ENCODE assay signal across 8 mouse cellular contexts in genomic region chr11:69656617-69657461, GRCm38 (mm10). TPM values are rescaled to one million over a fixed set of nuclear protein-coding genes. Genes with fewer than 3 reads are reported as not detected.
DNase-seq lines count a peak whose midpoint lies in the region; ATAC-seq and TF ChIP-seq lines count a peak whose summit lies in the region.

No protein-coding gene starts in this region.

- TF ChIP-seq CTCF in bone marrow macrophage, adult 2 months (IDR thresholded peaks at IDR 0.05; ENCODE audit: low read depth, low read length) = peak; percentile 73

- H3K27ac ChIP-seq in forebrain, embryonic 10.5 days = peak overlapping the region; percentile 15; the same call in 1 of the 2 replicates
- no peak overlapping the region for H3K27ac ChIP-seq in forebrain, embryonic 15.5 days (replicated peaks)
- no peak overlapping the region for H3K27ac ChIP-seq in bone marrow macrophage, adult 2 months (ENCODE audit: insufficient read depth, low read depth, low read length)
- no peak overlapping the region for H3K27ac ChIP-seq in forebrain, embryonic 16.5 days (ENCODE audit: low read length)

- no peaks in the 10 kb centered on the region for H3K27me3 ChIP-seq in forebrain, embryonic 10.5 days (ENCODE audit: poor library complexity, severe bottlenecking)
- H3K27me3 ChIP-seq in forebrain, embryonic 15.5 days = no peaks in the 10 kb centered on the region
- no peaks in the 10 kb centered on the region for H3K27me3 ChIP-seq in forebrain, embryonic 16.5 days (replicated peaks; ENCODE audit: control insufficient read depth, insufficient read depth, low read length)

- peak; percentile 65 for DNase-seq in forebrain, embryonic 10.5 days (ENCODE audit: extremely low spot score, low spot score)
- DNase-seq in 3T3-L1 (ENCODE audit: low read depth, low spot score) = peak; percentile 73
- peak; percentile 48 for DNase-seq in kidney, postnatal 14 days
- DNase-seq in mesoderm, embryonic 11.5 days (ENCODE audit: low read depth, low spot score) = peak; percentile 77
- DNase-seq in thymus, postnatal 4 days = peak; percentile 73

- H3K9ac ChIP-seq in forebrain, embryonic 15.5 days (replicated peaks) = no peak overlapping the region
- H3K9ac ChIP-seq in forebrain, embryonic 16.5 days (replicated peaks; ENCODE audit: low read depth, low read length) = no peak overlapping the region

- no peaks in the 10 kb centered on the region for H3K9me3 ChIP-seq in forebrain, embryonic 10.5 days
- H3K9me3 ChIP-seq in forebrain, embryonic 15.5 days = no peaks in the 10 kb centered on the region
- no peaks in the 10 kb centered on the region for H3K9me3 ChIP-seq in forebrain, embryonic 16.5 days (ENCODE audit: control insufficient read depth, low read length)

- 0 out of 2 replicates have a peak overlapping the region, but pooled peaks have one; percentile 3 for H3K4me3 ChIP-seq in forebrain, embryonic 10.5 days
- no peak overlapping the region for H3K4me3 ChIP-seq in forebrain, embryonic 15.5 days
- no peak overlapping the region for H3K4me3 ChIP-seq in bone marrow macrophage, adult 2 months (ENCODE audit: insufficient read depth, low read length)
- no peak overlapping the region for H3K4me3 ChIP-seq in forebrain, embryonic 16.5 days (replicated peaks; ENCODE audit: low read length)

- H3K36me3 ChIP-seq in forebrain, embryonic 10.5 days (replicated peaks) = peaks cover 84% of the 10 kb centered on the region
- peaks cover 47% of the 10 kb centered on the region for H3K36me3 ChIP-seq in forebrain, embryonic 15.5 days
- peaks cover 13% of the 10 kb centered on the region for H3K36me3 ChIP-seq in forebrain, embryonic 16.5 days (ENCODE audit: control insufficient read depth, insufficient read depth)

- no peak for ATAC-seq in forebrain, embryonic 15.5 days (replicated peaks)
- ATAC-seq in forebrain, embryonic 16.5 days = 0 out of 2 replicates have a peak, but pooled peaks have one; percentile 24

- no peak overlapping the region for H3K4me2 ChIP-seq in forebrain, embryonic 15.5 days (replicated peaks)
- no peak overlapping the region for H3K4me2 ChIP-seq in forebrain, embryonic 16.5 days (ENCODE audit: low read length)

- no peak for TF ChIP-seq POLR2A in bone marrow macrophage, adult 2 months (IDR thresholded peaks at IDR 0.05; ENCODE audit: borderline replicate concordance, low read depth, low read length)

- H3K4me1 ChIP-seq in forebrain, embryonic 10.5 days = peaks cover 53% of the 10 kb centered on the region
- H3K4me1 ChIP-seq in forebrain, embryonic 15.5 days = peaks cover 23% of the 10 kb centered on the region
- H3K4me1 ChIP-seq in bone marrow macrophage, adult 2 months (ENCODE audit: control insufficient read depth, insufficient read depth, low read length) = peaks cover 12% of the 10 kb centered on the region
- peaks cover 19% of the 10 kb centered on the region for H3K4me1 ChIP-seq in forebrain, embryonic 16.5 days (replicated peaks; ENCODE audit: control insufficient read depth, insufficient read depth, low read length)

- 85% methylated on average over 10 of the region's 10 CpGs for WGBS in forebrain, embryonic 10.5 days
- 82% methylated on average over 10 of the region's 10 CpGs for WGBS in forebrain, embryonic 15.5 days
- WGBS in forebrain, embryonic 16.5 days = 79% methylated on average over 10 of the region's 10 CpGs

RNA-seq across cellular contexts. Expression of gene Sox15, which starts 1.7 kb away (rescaled TPM):
- not detected in 2 replicates for polyA plus RNA-seq in forebrain, embryonic 10.5 days (2016; fragmentation: Nextera tagmentation; extraction: Ambion mirVana)
- not detected in 2 replicates for polyA plus RNA-seq in forebrain, embryonic 15.5 days (2015; fragmentation: Nextera tagmentation; extraction: Ambion mirVana)
- not detected in 2 replicates for polyA plus RNA-seq in bone marrow macrophage, adult 2 months (2012; ENCODE audit: insufficient read depth, insufficient read length, missing spikeins)
- polyA plus RNA-seq in forebrain, embryonic 16.5 days (2015; fragmentation: Nextera tagmentation; extraction: Ambion mirVana) = not detected in 2 replicates

RNA-seq across cellular contexts. Expression of gene Mpdu1, which starts 5.6 kb away (rescaled TPM):
- polyA plus RNA-seq in forebrain, embryonic 10.5 days (2016; fragmentation: Nextera tagmentation; extraction: Ambion mirVana) = 81.8 and 82.9 TPM in 2 replicates
- 89.1 and 91.0 TPM in 2 replicates for polyA plus RNA-seq in forebrain, embryonic 15.5 days (2015; fragmentation: Nextera tagmentation; extraction: Ambion mirVana)
- polyA plus RNA-seq in bone marrow macrophage, adult 2 months (2012; ENCODE audit: insufficient read depth, insufficient read length, missing spikeins) = 64.2 and 68.9 TPM in 2 replicates
- 82.1 and 90.4 TPM in 2 replicates for polyA plus RNA-seq in forebrain, embryonic 16.5 days (2015; fragmentation: Nextera tagmentation; extraction: Ambion mirVana)

RNA-seq across cellular contexts. Expression of gene Cd68, which starts 9.1 kb away (rescaled TPM):
- polyA plus RNA-seq in forebrain, embryonic 10.5 days (2016; fragmentation: Nextera tagmentation; extraction: Ambion mirVana) = 5.5 and 5.8 TPM in 2 replicates
- polyA plus RNA-seq in forebrain, embryonic 15.5 days (2015; fragmentation: Nextera tagmentation; extraction: Ambion mirVana) = 6.7 and 7.7 TPM in 2 replicates
- polyA plus RNA-seq in bone marrow macrophage, adult 2 months (2012; ENCODE audit: insufficient read depth, insufficient read length, missing spikeins) = 1,401 and 1,598 TPM in 2 replicates
- 6.4 and 7.8 TPM in 2 replicates for polyA plus RNA-seq in forebrain, embryonic 16.5 days (2015; fragmentation: Nextera tagmentation; extraction: Ambion mirVana)

RNA-seq across cellular contexts. Expression of gene Eif4a1, which starts 15.4 kb away (rescaled TPM):
- polyA plus RNA-seq in forebrain, embryonic 10.5 days (2016; fragmentation: Nextera tagmentation; extraction: Ambion mirVana) = 725 and 747 TPM in 2 replicates
- polyA plus RNA-seq in forebrain, embryonic 15.5 days (2015; fragmentation: Nextera tagmentation; extraction: Ambion mirVana) = 547 and 583 TPM in 2 replicates
- polyA plus RNA-seq in bone marrow macrophage, adult 2 months (2012; ENCODE audit: insufficient read depth, insufficient read length, missing spikeins) = 303 and 319 TPM in 2 replicates
- 563 and 599 TPM in 2 replicates for polyA plus RNA-seq in forebrain, embryonic 16.5 days (2015; fragmentation: Nextera tagmentation; extraction: Ambion mirVana)

RNA-seq across cellular contexts. Expression of gene Fxr2, which starts 24.0 kb away (rescaled TPM):
- 32.5 and 34.6 TPM in 2 replicates for polyA plus RNA-seq in forebrain, embryonic 10.5 days (2016; fragmentation: Nextera tagmentation; extraction: Ambion mirVana)
- 41.0 and 46.1 TPM in 2 replicates for polyA plus RNA-seq in forebrain, embryonic 15.5 days (2015; fragmentation: Nextera tagmentation; extraction: Ambion mirVana)
- 54.1 and 64.6 TPM in 2 replicates for polyA plus RNA-seq in bone marrow macrophage, adult 2 months (2012; ENCODE audit: insufficient read depth, insufficient read length, missing spikeins)
- polyA plus RNA-seq in forebrain, embryonic 16.5 days (2015; fragmentation: Nextera tagmentation; extraction: Ambion mirVana) = 37.1 and 47.7 TPM in 2 replicates

Comparison
In these comparisons a context has a peak if more than half of its experiments do, and no peak if none do; other contexts are left out.
1. RNA of gene Cd68, which starts 9.1 kb away (polyA plus RNA-seq): 1,401 to 1,598 TPM in bone marrow macrophage, adult 2 months; 6.4 to 7.8 TPM in forebrain, embryonic 16.5 days, 6.7 to 7.7 TPM in forebrain, embryonic 15.5 days and 5.5 to 5.8 TPM in forebrain, embryonic 10.5 days; every median in the first group is over 100 times any median in the second.
2. Peak in every context shown above with its lines, with median percentiles within 50 percentile points of each other: DNase-seq.